Mouse (Mus musculus) cerebellum, adult 18-20 months (tissue): ENCODE data around the gene Ppp1r21.
A peak's percentile ranks its signal among the peaks of the same experiment; 100 is the strongest.

Experiments used
- DNase-seq, 2 experiments: peaks; one replicate each; pipeline ENCODE4 v3.0.0; 2021

Ppp1r21 gene

GRCm38 (mm10) chr17:88578522-88579242, 48.8 kb downstream of the Ppp1r21 start:
- no peak for DNase-seq

GRCm38 (mm10) chr17:88580556-88580955, 50.6 kb downstream of the Ppp1r21 start:
- no peak for DNase-seq

- no peak for DNase-seq
Observed at GRCm38 (mm10) chr17:88581511-88582021, 51.6 kb downstream of the Ppp1r21 start.

- no peak for DNase-seq
Observed at GRCm38 (mm10) chr17:88582999-88583398, 53.1 kb downstream of the Ppp1r21 start.

- no peak for DNase-seq
Observed at GRCm38 (mm10) chr17:88583411-88583810, 53.5 kb downstream of the Ppp1r21 start.

GRCm38 (mm10) chr17:88587371-88587770, 57.5 kb downstream of the Ppp1r21 start:
- no peak for DNase-seq

- DNase-seq, result no peak
Observed at GRCm38 (mm10) chr17:88588228-88588627, 58.3 kb downstream of the Ppp1r21 start.

GRCm38 (mm10) chr17:88590251-88590650, 60.3 kb downstream of the Ppp1r21 start:
- no peak for DNase-seq

- no peak for DNase-seq
Observed at GRCm38 (mm10) chr17:88595071-88595470, 65.2 kb downstream of the Ppp1r21 start.

- DNase-seq, result no peak
Observed at GRCm38 (mm10) chr17:88596068-88596467, 66.2 kb downstream of the Ppp1r21 start.

GRCm38 (mm10) chr17:88596544-88597221, 66.8 kb downstream of the Ppp1r21 start:
- DNase-seq, result no peak

- DNase-seq, result peak; percentile 59 to 67
Observed at GRCm38 (mm10) chr17:88597222-88598055, 67.5 kb downstream of the Ppp1r21 start, which contains the start of gene Ston1. Gene Ston1 (plus strand): TSS chr17:88597684.

- no peak for DNase-seq
Observed at GRCm38 (mm10) chr17:88598056-88598420, 68.1 kb downstream of the Ppp1r21 start.

GRCm38 (mm10) chr17:88598570-88599368, 68.9 kb downstream of the Ppp1r21 start:
- no peak for DNase-seq

GRCm38 (mm10) chr17:88600492-88601026, 70.6 kb downstream of the Ppp1r21 start:
- DNase-seq, result no peak

GRCm38 (mm10) chr17:88603943-88604342, 74.0 kb downstream of the Ppp1r21 start:
- no peak for DNase-seq

- DNase-seq, result no peak
Observed at GRCm38 (mm10) chr17:88606056-88606455, 76.1 kb downstream of the Ppp1r21 start.

- DNase-seq, result no peak
Observed at GRCm38 (mm10) chr17:88609361-88609760, 79.4 kb downstream of the Ppp1r21 start.

GRCm38 (mm10) chr17:88611057-88611456, 81.1 kb downstream of the Ppp1r21 start:
- DNase-seq, result no peak

- DNase-seq, result no peak
Observed at GRCm38 (mm10) chr17:88613172-88613571, 83.3 kb downstream of the Ppp1r21 start.

- DNase-seq, result no peak
Observed at GRCm38 (mm10) chr17:88613721-88614120, 83.8 kb downstream of the Ppp1r21 start.

- DNase-seq, result no peak
Observed at GRCm38 (mm10) chr17:88614234-88614633, 84.3 kb downstream of the Ppp1r21 start.
